Mouse (Mus musculus) urinary bladder, postnatal 14 days (tissue): ENCODE data around the gene Aamp.
"Not testable (repeated sequence)": the region's sequence is repeated elsewhere in the genome, so short reads cannot be mapped to it uniquely, and the experiment has no call there.

Experiments used
- DNase-seq: peaks from one replicate; pipeline ENCODE4 v3.0.0; 2021; ENCODE audit warnings: low spot score

The Aamp gene

DNA sequence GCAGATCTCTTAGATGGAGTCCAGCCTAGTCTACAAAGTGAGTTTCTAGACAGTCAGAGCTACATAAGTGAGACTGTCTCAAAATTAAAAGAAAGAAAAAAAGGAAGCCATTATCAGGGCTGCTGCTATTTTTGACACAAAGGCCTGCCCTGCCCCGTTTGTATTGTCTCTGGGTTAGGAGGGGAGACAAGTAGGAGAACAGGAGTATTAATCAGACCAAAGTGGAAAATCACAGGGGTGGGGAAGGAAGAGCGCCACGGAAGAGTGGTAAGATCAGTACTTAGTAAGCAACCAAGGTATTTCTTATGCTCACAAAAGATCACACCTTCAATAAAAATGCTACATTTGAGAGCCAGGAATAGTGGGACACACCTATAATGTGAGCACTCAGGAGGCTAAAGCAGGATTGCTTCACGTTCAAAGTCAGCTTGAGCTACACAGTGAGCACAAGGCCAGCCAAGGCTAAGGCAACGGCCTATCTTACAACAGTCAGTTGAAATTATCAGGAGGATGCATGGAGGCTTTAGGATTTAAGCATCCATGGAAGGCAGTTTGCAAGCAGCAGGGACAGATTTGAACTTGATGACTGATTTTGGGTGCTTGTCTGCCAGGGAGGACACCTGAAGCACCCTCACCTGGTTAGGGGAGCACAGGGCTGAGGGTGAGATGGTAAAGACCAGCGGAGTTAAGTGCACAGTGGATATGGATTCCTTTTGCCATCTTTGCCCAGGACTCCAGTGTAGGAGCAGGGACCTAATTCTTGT is 16.0 kb upstream of the Aamp start:
- DNase-seq = peak; percentile 10

GRCm38 (mm10) chr1:74298996-74299395 is 14.5 kb upstream of the Aamp start:
- DNase-seq = peak; percentile 69

DNA sequence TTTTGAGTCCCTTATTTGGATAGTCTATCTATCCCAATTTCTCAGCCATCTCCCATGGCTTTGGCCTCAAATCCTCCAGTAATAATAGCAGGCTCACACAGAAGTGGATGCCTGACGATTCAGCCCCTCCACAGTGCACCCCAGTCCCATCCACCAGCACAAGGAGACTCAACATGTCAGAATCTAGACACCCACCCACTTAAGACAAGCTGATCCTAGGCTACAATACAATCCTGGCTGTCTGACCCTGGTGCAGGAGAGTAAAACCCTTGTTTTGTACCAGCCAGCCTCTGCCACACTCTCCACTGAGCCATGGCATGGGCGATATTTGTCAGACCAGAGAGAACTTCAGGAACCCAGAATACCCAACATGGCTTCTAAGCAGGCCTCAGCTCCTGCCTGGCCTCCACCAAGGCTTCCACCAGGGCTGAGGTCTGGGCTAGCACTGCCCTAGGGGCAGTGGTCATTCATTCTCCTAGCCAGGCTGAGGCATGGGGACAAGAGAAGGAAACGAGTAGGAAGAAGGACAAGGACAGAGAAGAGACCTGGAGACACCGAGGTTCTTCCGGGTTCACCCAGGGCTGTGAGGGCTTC is 13.7 kb upstream of the Aamp start:
- DNase-seq = no peak

GRCm38 (mm10) chr1:74297269-74297668 is 12.7 kb upstream of the Aamp start:
- DNase-seq = peak; percentile 86

- peak; percentile 67 for DNase-seq
Observed at GRCm38 (mm10) chr1:74296477-74296876, 11.9 kb upstream of the Aamp start.

DNA sequence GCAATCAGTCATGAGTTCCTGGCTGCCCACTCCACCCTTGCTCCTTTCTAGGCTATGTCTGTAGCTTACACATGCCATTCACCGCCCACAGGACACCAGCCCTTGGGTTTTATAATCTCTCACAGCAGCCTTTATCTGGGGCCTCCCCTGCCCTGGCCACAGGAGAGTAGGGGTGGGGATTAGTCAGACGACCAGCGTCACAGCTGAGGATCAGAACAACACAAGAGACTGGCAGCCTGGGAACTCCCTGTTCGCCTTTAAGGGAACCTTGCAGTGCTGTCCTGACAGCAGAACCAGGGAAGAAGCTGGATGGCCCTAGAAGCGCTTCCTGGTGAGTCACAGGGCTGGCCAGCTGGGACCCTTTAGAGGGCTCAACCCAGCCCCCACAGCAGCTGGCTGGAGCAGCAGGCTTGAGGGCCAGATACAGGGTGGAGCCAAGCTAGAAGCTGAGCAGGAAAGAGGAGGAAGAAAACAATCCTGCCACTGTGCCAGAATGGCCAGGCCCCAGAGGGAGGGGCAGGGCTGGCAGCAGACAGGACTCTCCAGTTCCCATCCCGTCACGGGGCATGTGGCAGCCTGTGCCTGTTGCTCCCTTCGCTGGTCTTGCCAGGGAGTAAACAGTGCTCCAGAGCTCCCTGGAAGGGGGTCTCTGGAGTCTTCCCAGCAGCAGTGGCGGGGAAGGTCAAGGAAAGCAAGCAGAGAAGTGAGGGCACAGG is 11.1 kb upstream of the Aamp start:
- DNase-seq = peak; percentile 96

GRCm38 (mm10) chr1:74294733-74295455 is 10.4 kb upstream of the Aamp start:
- no peak for DNase-seq

DNA sequence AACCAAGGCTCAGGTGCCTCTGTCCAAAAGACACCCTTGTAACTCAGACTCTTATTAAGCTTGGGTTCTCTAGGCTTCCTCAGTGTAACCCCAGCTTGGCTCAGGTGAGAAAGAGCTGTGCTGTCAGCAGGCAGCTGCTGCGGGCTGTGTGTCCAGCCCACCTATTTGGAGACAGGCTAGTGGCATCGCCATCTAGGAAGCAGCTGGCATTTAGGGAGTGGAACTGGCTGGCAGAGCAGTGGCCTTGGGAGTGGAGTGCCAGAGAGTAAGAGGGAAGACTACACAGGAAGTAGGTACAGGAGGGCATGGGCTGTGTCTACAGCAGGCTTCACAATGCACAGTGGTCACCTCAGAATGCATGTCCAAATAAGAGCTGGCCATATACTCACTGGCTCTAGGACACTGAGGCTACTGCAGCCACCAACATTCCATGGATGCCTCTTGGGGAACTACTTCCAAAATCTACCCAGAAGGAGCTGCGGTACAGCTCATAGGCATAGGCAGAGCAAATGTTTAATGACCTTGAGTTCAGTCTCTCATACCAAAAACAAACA is 9.6 kb upstream of the Aamp start:
- no peak for DNase-seq

GRCm38 (mm10) chr1:74293306-74293960 is 8.9 kb upstream of the Aamp start:
- no peak for DNase-seq

DNA sequence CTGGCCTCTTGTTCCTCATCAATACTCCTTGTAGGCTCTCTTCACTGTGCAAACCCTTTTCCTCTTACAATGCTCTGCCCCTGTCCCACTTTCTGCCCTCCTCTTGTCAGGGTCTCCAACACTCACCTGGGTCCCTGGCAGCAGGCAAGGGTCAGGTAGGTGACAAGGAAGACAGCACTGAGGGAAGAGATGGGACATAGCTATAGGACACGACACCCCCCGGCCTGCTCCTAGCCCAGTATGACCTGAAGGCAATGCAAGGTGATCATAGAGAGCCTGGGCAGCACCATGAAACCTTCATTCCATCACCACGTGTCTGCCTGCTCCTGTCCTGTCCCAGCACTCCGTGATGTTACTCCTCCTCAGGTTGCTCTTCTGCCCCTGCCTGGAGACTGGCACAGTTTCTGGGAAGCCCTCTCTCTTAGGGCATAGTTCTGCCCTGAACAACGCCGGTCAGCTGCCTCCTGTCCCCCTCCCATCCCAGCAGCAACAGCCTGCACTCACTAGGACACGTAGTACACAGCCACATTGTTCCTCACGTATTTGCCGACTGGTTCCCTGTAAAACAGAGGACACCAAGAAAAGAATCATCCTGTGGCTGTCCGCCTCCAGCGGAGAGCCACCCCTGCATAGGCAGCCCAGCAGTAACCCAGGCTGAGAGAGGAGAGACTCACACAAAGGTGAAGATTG is 7.9 kb upstream of the Aamp start:
- DNase-seq = no peak

DNA sequence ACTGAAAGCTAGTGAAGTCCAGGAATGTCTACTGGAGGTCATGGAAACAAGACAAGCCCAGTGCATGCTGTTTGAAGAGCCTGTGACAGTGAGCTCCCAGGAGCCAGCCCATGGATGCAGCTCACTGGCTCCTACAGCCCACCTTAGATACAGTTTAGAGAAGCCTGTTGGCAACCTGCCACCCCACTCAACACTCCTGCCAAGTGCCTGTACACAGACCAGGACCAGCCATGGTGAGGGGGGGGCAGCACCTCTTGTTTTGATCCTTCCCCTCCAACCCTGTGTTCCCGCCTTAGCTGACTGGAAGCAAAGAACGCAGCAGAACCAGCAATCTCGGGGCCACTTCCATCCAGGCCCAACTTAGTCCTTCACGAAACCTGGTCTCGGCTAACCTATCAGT is 5.6 kb upstream of the Aamp start:
- no peak for DNase-seq

DNA sequence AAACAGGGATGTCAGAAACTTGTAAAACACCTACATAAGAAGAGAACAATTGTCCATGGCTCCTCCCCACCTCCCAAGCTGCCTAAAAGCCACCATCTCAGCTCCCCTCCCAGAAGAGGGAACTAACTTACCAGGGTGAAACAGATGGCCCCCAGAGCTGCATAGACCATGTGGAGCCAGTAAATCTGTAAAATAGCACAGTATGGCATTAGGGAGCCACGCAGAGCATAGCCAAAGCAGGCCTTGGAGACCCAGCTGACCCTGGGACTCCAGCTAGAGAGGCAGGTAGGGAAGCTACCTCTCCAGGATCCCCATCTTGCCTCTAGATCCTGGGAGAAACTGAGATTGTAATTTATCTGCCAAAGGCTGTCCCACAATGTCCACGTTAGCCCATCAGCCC is 5.2 kb upstream of the Aamp start:
- no peak for DNase-seq

GRCm38 (mm10) chr1:74289248-74289647 is 4.7 kb upstream of the Aamp start:
- DNase-seq = no peak

- no peak for DNase-seq
Observed at GRCm38 (mm10) chr1:74288327-74288726, 3.8 kb upstream of the Aamp start.

GRCm38 (mm10) chr1:74286869-74287607 is 2.5 kb upstream of the Aamp start:
- not testable (repeated sequence) for DNase-seq

GRCm38 (mm10) chr1:74285212-74286010 is 873 bp upstream of the Aamp start:
- no peak for DNase-seq

- DNase-seq = peak; percentile 68
Observed at GRCm38 (mm10) chr1:74283686-74284463, 663 bp downstream of the Aamp start.

- no peak for DNase-seq
Observed at GRCm38 (mm10) chr1:74282896-74283625, 1.5 kb downstream of the Aamp start.
